Mouse (Mus musculus): ENCODE data around the gene Eps8l1. TPM values are rescaled to one million over a fixed set of nuclear protein-coding genes. Genes with fewer than 3 reads are reported as not detected.

Gene Eps8l1
- polyA plus RNA-seq, 1 experiment from 2014 or later, result 8.9 TPM

DNA sequence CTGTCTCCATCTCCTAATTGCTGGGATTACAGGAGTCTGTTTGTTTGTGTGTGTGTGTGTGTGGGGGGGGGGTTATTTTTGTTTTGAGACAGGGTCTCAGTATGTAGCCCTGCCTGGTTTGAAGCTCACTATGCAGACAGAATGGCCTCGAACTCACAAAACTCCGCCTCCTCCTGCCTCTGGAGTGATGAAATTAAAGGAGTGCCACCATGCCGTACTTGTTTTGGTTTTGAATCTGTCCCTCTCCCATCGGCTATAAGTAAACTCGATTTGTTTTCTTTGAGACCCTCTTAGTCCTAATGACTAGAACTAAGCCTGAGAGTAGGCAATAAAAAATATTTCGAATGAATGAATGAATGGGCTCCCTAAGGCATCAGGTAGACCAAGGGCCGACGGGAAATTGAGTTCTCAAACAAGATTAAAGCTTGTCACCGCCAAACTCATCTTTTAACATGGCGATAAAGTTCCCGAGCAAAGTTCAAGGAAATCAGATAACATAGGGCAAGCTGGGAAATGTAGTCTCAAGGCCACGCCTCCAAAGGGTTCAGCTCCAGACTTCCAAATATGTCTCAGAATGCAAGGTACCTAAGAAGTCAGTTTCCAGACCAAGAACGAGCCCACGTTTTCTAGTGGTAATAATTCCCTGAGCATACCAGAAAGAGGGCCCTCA, 42.1 kb downstream of the Eps8l1 start:
- H3K4me2 ChIP-seq (replicated peaks), result peak overlapping the region; percentile 91
- H3K27ac ChIP-seq, result no peak overlapping the region
- no peaks in the 10 kb centered on the region for H3K9me3 ChIP-seq
- H3K4me1 ChIP-seq, result peaks cover 34% of the 10 kb centered on the region
- peak overlapping the region; percentile 98; the same call in 1 of the 2 replicates for H3K9ac ChIP-seq
- H3K27me3 ChIP-seq (replicated peaks), result no peaks in the 10 kb centered on the region
- 16% methylated on average over 14 of the region's 14 CpGs for WGBS
- H3K36me3 ChIP-seq, result no peaks in the 10 kb centered on the region
- H3K4me3 ChIP-seq, result peak overlapping the region; percentile 92
- peak; percentile 15 for ATAC-seq (ENCODE audit: low FRiP score, low read depth)

DNA sequence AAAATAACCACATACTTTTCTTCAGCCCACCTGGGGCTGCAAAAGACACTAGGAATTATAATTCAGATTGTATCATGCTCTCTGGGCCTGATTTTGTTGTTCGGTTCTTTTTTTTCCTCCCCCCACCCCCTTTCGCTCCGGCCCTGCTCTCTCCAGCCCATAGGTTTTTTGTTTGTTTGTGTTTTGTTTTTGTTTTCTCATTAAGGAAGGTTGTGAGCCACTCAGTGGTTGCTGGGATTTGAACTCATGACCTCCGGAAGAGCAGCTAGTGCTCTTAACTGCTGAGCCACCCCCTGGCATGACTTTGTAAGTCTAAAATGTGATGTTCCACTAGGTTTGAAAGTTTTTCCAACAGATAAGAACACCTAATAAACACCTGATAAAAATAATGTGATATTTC, 42.6 kb downstream of the Eps8l1 start:
- Histone ChIP-seq H3K4me2 (replicated peaks) (no peak overlapping the region), H3K27ac (no peak overlapping the region), H3K36me3 (no peaks in the 10 kb centered on the region), H3K9me3 (no peaks in the 10 kb centered on the region), H3K9ac (no peak overlapping the region), H3K27me3 (replicated peaks) (no peaks in the 10 kb centered on the region), H3K4me3 (no peak overlapping the region), H3K4me1 (peaks cover 29% of the 10 kb centered on the region)
- WGBS, result 91% methylated on average over 4 of the region's 4 CpGs
- ATAC-seq (ENCODE audit: low FRiP score, low read depth), result no peak

DNA sequence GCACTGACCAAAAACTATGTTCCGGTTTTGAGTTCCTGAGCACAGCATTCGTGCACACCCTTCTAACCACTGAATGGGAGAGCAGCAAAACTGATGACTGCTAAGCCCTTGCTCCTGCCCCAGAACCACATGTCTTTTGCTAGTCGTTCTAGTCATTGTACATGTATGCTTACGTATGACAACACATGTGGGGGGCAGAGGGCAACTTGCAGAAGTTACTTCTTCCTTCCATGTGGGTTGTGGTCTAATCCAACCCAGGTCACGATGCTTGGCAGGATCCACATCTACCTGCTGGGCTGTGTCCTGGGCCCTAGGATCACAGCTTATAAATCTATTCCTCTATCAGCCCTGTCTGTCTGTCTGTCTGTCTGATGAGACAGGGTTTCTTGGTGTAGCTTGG, 43.4 kb downstream of the Eps8l1 start:
- Histone ChIP-seq H3K4me2 (replicated peaks) (no peak overlapping the region), H3K9ac (no peak overlapping the region), H3K4me3 (no peak overlapping the region), H3K27ac (no peak overlapping the region), H3K4me1 (peaks cover 21% of the 10 kb centered on the region), H3K27me3 (replicated peaks) (no peaks in the 10 kb centered on the region), H3K9me3 (no peaks in the 10 kb centered on the region), H3K36me3 (no peaks in the 10 kb centered on the region)
- WGBS, result 86% methylated on average over 5 of the region's 5 CpGs
- ATAC-seq (ENCODE audit: low FRiP score, low read depth), result no peak

DNA sequence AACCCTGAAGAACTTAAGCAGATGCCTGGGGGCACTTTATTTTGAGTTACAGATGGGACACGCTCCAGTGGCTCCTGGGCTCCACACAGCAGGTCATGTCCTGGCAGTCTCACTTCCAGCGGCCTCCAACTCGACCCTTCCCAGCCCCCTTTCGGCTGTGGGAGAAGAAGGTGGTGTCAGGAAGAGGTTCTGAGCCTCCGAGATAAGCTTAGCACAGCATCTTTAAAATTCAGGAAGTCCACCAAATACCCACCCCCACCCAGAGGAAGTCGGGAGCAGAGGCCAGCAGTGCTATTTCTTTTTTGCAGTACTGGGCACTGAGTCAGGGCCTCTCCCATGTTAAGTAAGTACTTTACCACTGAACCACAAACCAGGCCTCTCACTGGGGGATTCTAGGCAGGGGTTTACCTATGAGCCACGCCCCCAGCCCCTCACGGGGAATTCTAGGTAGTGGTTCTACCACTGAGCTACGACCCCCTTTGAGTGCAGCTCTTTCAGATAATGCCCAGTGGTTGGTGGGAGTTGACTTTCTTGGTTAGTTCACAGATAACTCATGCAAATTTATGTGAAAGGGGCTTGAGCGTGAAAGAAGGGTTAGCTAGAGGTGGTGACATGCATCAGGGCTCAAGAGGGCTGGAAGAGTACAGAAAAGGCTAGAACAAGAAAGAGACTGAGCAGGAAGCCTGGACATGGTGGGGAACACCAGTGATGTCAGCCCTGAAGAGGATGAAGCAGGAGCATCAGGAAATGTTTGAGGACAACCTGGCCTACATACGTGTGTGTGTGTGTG, 44.4 kb downstream of the Eps8l1 start:
- no peak overlapping the region for H3K4me3 ChIP-seq
- H3K9ac ChIP-seq, result no peak overlapping the region
- no peaks in the 10 kb centered on the region for H3K9me3 ChIP-seq
- no peak overlapping the region for H3K27ac ChIP-seq
- H3K4me2 ChIP-seq (replicated peaks), result no peak overlapping the region
- H3K4me1 ChIP-seq, result peaks cover 12% of the 10 kb centered on the region
- no peak for ATAC-seq (ENCODE audit: low FRiP score, low read depth)
- 62% methylated on average over 11 of the region's 11 CpGs for WGBS
- H3K27me3 ChIP-seq (replicated peaks), result no peaks in the 10 kb centered on the region
- H3K36me3 ChIP-seq, result no peaks in the 10 kb centered on the region

DNA sequence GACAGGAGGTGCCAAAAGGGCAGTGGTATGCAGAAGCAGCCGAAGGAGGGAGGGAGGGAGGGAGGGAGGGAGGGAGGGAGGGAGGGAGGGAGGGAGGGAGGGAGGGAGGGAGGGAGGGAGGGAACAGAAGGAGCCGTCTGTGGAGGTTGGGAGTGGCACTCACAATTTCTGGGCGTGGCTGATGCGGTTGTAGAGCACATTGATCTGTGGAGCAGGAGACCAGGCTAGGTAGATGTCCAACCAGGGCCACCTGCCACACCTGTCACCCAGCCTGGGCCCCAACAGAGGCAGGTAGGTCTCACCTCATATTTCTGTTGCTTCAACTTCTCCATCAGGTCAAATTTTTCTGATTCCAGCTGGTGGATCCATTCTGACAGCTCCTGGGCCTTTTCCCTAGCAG, 46.7 kb downstream of the Eps8l1 start:
- no peak overlapping the region for H3K4me2 ChIP-seq (replicated peaks)
- no peaks in the 10 kb centered on the region for H3K36me3 ChIP-seq
- no peak overlapping the region for H3K4me3 ChIP-seq
- H3K9me3 ChIP-seq, result no peaks in the 10 kb centered on the region
- ATAC-seq (ENCODE audit: low FRiP score, low read depth), result no peak
- H3K27ac ChIP-seq, result no peak overlapping the region
- H3K4me1 ChIP-seq, result peaks cover 6% of the 10 kb centered on the region; the same call in 1 of the 2 replicates
- no peak overlapping the region for H3K9ac ChIP-seq
- H3K27me3 ChIP-seq (replicated peaks), result no peaks in the 10 kb centered on the region; the same call in 1 of the 2 replicates
- 66% methylated on average over 3 of the region's 4 CpGs for WGBS

DNA sequence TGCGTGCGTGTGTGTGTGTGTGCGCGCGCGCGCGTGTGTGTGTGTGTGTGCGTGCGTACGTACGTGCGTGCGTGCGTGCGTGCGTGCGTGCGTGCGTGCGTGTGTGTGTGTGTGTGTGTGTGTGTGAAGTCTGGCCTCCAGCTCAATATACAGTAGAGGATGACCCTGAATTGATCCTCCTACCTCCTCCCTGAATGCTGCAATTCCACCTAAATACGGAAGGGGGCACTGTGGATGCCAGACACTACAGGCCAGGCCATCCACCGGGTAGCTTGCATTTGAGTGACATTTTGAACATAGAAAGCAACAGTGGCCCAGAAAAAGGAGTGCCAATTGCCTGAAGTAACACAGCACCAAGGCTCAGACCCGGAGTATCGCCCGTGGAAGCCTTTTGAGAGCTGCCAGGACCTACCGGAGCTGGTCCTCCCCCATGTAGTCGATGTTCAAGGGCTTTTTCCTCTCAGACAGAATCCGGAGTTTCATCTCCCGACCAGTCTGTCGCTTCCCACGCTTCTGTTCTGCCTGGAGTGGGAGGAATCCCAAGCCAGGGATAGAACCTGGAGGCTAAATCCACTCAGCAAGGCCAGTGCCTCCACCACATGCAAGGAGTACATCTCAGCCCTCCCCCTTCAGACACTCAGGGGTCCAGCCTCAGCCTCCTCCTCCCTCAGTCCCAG, 47.7 kb downstream of the Eps8l1 start:
- Histone ChIP-seq H3K9me3 (no peaks in the 10 kb centered on the region), H3K36me3 (no peaks in the 10 kb centered on the region), H3K4me3 (no peak overlapping the region), H3K27me3 (replicated peaks) (no peaks in the 10 kb centered on the region; the same call in 1 of the 2 replicates), H3K4me2 (replicated peaks) (no peak overlapping the region), H3K27ac (no peak overlapping the region), H3K4me1 (peaks cover 6% of the 10 kb centered on the region; the same call in 1 of the 2 replicates), H3K9ac (no peak overlapping the region)
- 71% methylated on average over 32 of the region's 32 CpGs for WGBS
- ATAC-seq (ENCODE audit: low FRiP score, low read depth), result no peak

DNA sequence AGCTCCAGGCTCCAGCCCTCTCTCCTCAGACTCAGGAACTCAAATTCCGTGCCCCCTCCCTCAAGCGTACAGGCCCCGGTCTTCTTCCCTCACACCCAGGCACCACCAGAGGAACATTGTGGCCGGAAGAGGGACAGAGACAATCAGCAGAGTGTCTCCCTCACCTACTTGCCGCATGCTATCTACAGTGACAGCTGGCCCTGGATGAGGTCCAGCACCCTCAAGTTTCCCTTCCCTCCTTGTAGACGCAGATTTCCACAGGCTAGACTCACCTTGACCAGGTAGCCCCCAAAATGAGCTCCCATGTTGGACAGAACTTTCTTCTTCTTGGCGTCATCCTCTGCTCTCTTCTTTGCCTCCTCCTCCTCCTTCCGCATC, 48.3 kb downstream of the Eps8l1 start:
- H3K27ac ChIP-seq, result no peak overlapping the region
- no peak for ATAC-seq (ENCODE audit: low FRiP score, low read depth)
- H3K27me3 ChIP-seq (replicated peaks), result no peaks in the 10 kb centered on the region; the same call in 1 of the 2 replicates
- H3K9ac ChIP-seq, result no peak overlapping the region
- H3K4me2 ChIP-seq (replicated peaks), result no peak overlapping the region
- peaks cover 6% of the 10 kb centered on the region; the same call in 1 of the 2 replicates for H3K4me1 ChIP-seq
- H3K9me3 ChIP-seq, result no peaks in the 10 kb centered on the region
- H3K36me3 ChIP-seq, result no peaks in the 10 kb centered on the region
- WGBS, result 93% methylated on average over 8 of the region's 8 CpGs
- H3K4me3 ChIP-seq, result no peak overlapping the region

DNA sequence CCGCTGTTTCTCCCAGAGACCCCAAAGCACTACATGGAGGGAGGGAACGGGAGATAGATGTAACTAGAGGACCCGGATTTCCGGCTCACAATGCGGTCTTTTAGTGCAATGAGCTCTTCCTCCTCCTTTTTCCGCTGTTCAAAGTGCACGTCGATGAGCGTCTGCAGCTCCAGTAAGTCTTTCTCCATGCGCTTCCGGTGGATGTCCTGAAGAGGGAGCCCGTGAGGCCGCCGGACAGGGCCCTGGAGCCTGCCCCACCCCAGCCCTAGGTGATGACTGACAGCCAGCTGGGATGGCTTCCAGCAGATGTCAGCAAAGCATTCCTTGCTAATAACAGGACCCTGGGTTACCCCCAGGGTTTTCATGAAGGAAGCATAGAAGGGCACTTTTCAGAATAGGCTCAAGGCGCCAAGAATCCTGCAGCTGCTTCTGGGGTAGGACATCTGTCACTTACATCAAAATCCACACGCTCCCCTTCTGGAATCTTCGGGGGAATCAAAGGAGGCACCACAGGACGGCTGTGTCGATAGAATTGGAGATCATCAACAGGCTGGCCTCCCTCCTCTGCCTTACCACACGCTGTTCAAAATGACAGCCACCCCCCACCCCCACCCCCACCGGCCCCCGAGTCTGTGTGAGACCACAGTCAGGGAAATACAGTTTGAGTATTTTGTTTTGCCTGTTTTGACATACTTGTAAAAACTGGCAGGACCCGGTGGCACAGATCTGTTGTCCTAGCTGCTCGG, 49.6 kb downstream of the Eps8l1 start:
- no peaks in the 10 kb centered on the region; the same call in 1 of the 2 replicates for H3K27me3 ChIP-seq (replicated peaks)
- no peaks in the 10 kb centered on the region for H3K9me3 ChIP-seq
- 15% methylated on average over 24 of the region's 24 CpGs for WGBS
- H3K9ac ChIP-seq, result no peak overlapping the region
- H3K4me1 ChIP-seq, result peaks cover 6% of the 10 kb centered on the region; the same call in 1 of the 2 replicates
- no peak overlapping the region for H3K4me3 ChIP-seq
- H3K36me3 ChIP-seq, result no peaks in the 10 kb centered on the region
- peak; percentile 70; the same call in 1 of the 2 replicates for ATAC-seq (ENCODE audit: low FRiP score, low read depth)
- H3K27ac ChIP-seq, result no peak overlapping the region
- peak overlapping the region; percentile 19 for H3K4me2 ChIP-seq (replicated peaks)

DNA sequence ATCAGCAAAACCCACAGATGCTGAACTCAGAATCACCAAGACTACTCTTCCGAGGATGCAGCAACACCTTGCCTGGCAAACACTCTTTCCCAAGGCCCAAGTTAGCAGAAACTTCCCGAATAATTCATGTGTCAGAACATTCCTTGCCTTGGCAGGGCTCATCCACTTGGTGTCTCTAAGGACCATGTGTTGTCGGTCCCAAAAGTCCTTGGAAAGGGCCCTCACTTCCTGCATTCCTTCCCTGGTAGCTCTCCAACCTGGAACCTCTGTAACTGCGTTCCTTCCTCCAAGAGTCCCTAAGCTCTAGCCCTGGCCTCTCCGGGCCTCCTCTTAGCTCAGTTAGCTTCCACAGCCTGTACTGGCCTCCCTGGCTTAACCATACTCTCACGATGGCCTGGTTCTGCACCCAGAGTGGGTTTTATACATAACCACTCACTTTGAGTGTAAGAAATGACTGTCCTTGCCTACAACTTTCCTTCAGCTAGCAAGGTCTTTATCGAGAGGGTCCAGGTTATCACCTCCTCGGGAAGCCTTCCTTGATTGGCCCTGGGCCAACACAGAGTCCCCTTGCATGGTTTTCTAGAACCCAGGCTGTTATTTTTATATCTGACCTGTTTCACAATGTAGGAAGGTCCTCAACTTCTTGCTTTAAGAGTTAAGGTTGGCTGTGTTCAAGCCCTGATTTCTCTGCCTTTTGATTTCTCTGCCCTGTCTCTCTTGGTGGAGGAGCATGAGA, 51.2 kb downstream of the Eps8l1 start:
- Histone ChIP-seq H3K36me3 (no peaks in the 10 kb centered on the region), H3K4me2 (replicated peaks) (no peak overlapping the region), H3K4me3 (no peak overlapping the region), H3K27ac (no peak overlapping the region), H3K9ac (no peak overlapping the region; the same call in 1 of the 2 replicates), H3K27me3 (replicated peaks) (no peaks in the 10 kb centered on the region; the same call in 1 of the 2 replicates), H3K9me3 (no peaks in the 10 kb centered on the region), H3K4me1 (peaks cover 15% of the 10 kb centered on the region)
- ATAC-seq (ENCODE audit: low FRiP score, low read depth), result no peak
- 80% methylated on average over 8 of the region's 8 CpGs for WGBS

DNA sequence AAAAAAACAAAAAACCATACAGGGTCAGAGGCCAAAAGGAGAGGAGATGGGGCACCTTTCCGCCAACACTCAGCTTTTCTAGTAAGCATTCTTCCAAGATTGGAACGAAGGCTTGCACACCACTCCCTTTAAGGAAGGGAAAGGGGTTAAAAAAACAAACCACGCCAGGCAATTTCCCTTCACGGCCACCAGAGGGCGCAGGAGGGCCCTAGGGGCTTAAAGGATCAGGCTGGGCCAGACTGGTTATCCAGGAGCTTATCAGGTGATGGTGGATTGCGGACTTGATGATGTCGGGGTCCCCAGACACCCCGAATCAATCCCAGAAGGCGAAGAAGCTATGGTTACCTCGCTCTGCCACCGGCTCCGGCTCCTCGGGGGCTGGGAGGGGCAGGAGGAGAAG, 52.8 kb downstream of the Eps8l1 start:
- no peak overlapping the region for H3K4me2 ChIP-seq (replicated peaks)
- peaks cover 16% of the 10 kb centered on the region for H3K4me1 ChIP-seq
- H3K9me3 ChIP-seq, result no peaks in the 10 kb centered on the region
- no peak overlapping the region for H3K27ac ChIP-seq
- no peaks in the 10 kb centered on the region; the same call in 1 of the 2 replicates for H3K27me3 ChIP-seq (replicated peaks)
- H3K4me3 ChIP-seq, result no peak overlapping the region
- no peak; the same call in 1 of the 2 replicates for ATAC-seq (ENCODE audit: low FRiP score, low read depth)
- WGBS, result 33% methylated on average over 13 of the region's 13 CpGs
- no peaks in the 10 kb centered on the region for H3K36me3 ChIP-seq
- H3K9ac ChIP-seq, result no peak overlapping the region
